Mouse (Mus musculus) ES-Bruce4 (cell line): ENCODE results near the gene Prrt3.

Source experiments
- CTCF ChIP-seq: IDR thresholded peaks from one replicate; pipeline ENCODE4 v1.8.1; 2011; ENCODE audit warnings: low read depth, low read length
- POLR2A ChIP-seq: IDR thresholded peaks from one replicate; pipeline ENCODE4 v1.8.1; 2011; ENCODE audit warnings: low read length; ENCODE audit not compliant: insufficient read depth

DNA sequence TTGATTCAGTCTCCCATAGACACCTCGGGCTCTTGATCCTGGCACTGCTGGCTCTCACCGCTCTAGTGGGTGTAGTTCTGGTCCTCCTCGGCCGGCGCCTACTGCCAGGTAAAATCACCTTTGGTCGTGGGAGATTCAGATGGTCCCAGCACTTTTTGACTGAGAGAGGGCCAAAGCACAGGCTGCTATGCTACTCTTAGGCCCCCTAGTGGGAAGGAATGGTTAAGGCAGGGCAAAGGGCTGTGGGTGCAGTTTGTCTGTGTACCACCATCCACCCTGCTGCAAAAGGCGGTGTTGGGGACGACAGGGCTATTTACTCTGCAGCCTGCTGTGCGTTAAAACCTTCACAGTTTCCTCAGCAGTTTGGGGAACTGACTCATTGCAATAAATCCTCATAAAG lies 32.7 kb downstream of the Prrt3 start:
- TF ChIP-seq POLR2A = no peak
- TF ChIP-seq CTCF = peak; percentile 72
